Mouse (Mus musculus) liver, adult 2 months (tissue): ENCODE data around the gene Lyl1.

Experiments
- CTCF ChIP-seq: fragments of 200-500 bp; IDR thresholded peaks from 2 replicates; pipeline ENCODE4 v1.5.1; 2011; ENCODE audit warnings: low read depth, low read length, control low read depth
- POLR2A ChIP-seq: fragments of 200-500 bp; IDR thresholded peaks from 2 replicates; pipeline ENCODE4 v1.6.1; 2011; ENCODE audit warnings: low read length, control low read depth; ENCODE audit not compliant: insufficient read depth; ENCODE audit errors: extremely low read depth

DNA sequence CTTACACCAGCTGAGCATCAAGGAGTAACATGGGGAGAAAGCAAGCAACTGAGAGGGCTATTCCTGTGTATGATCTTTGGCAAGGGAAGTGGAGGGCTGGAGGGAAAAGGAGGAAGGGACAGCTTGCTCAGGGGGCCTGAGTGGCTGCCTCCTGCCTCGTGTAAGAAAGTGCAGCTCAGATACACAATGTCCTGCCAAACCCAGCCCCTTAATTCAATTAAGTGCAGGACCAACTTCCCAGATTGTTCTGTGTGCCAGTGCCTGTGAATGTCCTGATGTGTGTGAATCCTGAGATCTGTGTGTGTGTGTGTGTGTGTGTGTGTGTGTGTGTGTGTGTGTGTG is 38.1 kb downstream of the Lyl1 start:
- no peak for TF ChIP-seq CTCF
- no peak for TF ChIP-seq POLR2A
